Mouse (Mus musculus): ENCODE data around the gene Vmn2r96.
"Not testable (repeated sequence)": the region's sequence is repeated elsewhere in the genome, so short reads cannot be mapped to it uniquely, and the experiment has no call there.

Vmn2r96 gene

DNA sequence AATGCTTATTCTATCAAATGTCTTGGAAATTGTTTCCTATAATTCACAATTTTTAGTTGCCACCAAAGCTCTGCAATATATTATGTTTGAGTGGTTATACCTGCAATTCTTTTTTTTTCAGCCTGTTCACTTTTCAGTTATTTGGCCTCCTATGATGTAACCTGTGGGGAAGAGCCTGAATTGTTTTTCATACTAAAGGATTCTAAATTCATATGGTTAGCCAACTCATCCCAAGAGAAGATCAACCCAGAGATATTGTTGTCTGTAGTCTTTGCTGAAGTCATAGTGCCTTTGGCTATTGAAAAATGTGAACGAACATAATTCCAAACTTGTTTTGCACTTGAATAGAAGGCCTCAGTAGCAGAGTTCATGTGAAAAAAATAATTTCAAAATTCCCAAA lies at the start of gene Vmn2r96:
TSS of gene Vmn2r96 (plus strand) at position 301 of the 400 bp plus-strand sequence.
- not testable (repeated sequence) for DNase-seq (ENCODE audit: low spot score in 2 of 2)

DNA sequence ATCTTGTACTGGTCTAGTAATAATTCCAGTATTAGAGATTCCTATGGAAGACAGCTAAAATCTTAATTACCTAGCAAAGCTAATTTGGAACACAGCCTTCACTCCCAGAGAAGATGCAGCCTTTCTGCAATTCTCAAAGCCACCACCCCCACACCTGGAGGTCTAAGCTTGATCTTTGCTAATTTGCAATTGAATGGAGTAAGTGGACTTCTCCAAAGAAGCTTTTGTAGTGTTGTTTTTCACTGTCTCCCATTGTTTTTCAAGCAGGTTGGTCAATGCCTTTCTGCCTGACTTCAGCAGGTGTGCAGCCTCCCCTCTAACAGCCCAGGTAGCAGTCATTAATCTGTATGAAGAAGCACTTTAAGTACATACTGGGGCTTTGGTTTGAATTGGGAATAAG lies 49.6 kb upstream of the Vmn2r96 start:
- no peak for DNase-seq (ENCODE audit: low spot score in 2 of 2)

DNA sequence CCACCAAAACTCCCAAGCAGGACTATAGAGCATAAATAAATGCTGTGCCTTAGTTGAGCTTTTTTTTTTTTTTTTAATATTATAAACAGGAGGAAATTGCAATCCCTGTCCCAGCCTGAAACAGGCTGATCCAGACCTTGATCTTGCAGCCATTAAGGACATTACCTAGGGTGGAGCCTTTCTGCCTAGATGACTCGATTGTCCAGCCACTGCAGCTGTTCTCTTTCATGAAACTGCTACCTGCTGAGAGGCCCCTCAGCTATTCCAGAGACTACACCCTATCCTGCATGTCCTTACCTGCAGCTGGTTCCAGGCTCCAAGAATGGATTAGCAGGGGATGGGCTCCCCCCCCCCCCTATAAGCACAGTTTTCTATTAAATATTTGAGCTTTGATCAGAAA lies 49.0 kb upstream of the Vmn2r96 start:
- no peak for DNase-seq (ENCODE audit: low spot score in 2 of 2)

DNA sequence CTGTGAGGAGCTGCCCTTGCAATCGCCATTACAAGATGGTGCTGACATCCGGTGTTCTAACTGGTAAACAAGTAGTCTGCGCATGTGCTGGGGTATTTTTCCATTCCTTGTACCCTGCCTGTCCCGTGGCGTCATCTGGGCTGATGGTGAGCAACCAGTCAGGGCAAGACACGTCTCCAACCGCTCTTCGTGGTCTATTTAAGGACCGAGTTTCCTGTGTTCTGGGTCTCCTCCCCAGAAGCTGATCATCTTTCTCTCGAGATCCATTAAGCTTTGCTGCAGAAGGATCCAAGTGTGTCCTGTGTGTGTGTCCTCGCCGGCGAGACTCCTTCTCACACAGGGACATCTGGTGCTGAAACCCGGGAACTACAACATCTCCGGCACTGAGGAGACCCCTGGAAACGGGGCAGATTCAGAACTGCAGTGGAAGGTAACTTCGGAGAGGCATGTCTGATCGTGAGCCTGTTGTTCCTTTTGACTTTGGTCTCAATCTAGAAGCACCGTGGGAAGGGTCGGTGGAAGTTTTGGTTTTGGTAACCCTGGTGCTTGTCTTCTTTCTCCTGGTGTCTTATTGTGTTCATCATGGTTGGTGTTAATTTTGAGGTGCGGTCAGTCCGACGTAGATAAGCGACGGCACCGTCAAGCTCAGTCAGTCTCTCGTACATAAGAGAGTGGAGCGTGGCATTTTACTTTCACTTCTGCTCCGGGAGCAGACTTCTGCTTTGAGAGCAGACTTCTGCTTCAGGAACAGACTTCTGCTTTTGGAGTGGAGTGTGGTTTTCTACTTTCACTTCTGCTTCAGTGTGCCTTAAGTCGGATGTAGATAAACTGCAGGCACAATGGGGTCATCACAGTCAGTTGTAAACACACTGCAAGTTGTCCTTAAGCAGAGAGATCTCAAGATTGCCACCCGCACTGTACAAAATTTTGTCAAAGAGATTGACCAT lies 14.5 kb upstream of the Vmn2r96 start:
- not testable (repeated sequence) for DNase-seq (ENCODE audit: low spot score in 2 of 2)

DNA sequence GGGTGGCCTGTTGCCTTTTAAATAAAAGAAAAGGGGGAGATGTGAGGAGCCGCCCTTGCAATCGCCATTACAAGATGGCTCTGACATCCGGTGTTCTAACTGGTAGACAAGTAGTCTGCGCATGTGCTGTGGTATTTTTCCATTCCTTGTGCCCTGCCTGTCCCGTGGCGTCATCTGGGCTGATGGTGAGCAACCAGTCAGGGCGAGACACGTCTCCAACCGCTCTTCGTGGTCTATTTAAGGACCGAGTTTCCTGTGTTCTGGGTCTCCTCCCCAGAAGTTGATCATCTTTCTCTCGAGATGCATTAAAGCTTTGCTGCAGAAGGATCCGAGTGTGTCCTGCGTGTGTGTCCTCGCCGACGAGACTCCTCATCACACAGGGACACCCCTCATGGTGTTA lies 6.8 kb upstream of the Vmn2r96 start:
- not testable (repeated sequence) for DNase-seq (ENCODE audit: low spot score in 2 of 2)

DNA sequence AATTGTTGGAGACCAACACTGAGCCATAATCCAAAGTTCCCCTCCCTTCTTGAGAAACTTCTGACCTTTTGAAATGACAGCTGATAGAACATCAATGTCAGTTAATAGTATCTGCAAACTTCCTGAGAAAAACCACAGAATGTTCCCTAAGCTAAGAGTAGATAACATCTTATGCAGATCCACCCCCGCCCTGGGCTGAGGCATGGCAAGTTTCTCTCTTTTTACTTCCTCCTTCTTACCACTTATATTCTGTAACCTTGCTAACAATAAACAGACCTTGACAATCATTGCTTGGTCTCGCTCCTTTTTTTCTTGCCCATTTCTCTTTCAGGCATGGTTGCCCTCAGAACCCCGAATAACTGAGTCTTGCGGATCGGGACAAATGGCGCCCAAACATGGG lies 42.2 kb downstream of the Vmn2r96 start:
- DNase-seq (ENCODE audit: low spot score in 2 of 2) = not testable (repeated sequence)

DNA sequence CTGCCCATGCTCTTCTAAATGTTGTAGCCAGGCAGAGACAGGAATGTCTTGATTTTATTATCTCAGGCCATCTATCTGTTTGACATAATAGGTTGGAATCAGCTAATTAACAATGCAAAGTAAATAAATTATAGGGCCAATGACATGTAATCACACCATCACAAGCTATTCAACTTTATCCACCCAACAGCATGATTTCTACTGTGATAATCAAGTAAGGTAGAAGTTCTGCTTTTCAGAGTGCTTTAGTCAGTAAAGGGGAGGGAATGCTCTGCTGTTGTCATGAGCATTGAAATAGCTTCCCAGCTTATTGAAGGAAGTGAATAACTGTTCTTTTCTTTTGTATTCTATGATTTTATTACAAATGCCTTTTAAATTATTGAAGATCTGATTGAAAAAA lies 53.6 kb downstream of the Vmn2r96 start:
- no peak for DNase-seq (ENCODE audit: low spot score in 2 of 2)

All from urinary bladder, postnatal 36 days (tissue).